Mouse (Mus musculus) frontal cortex, postnatal 10 days (tissue): ENCODE data around the gene 4932414N04Rik.
"Not testable (repeated sequence)": the region's sequence is repeated elsewhere in the genome, so short reads cannot be mapped to it uniquely, and the experiment has no call there.

Experiments used
- DNase-seq, 2 experiments: peaks; one replicate each; pipeline ENCODE4 v3.0.0; 2022; ENCODE audit warnings: low spot score in 2 of 2, mixed read lengths in 1 of 2

The 4932414N04Rik gene

GRCm38 (mm10) chr2:68656186-68656585 is at the start of gene 4932414N04Rik:
TSS of gene 4932414N04Rik (plus strand) at chr2:68656486.
- not testable (repeated sequence) for DNase-seq

- no peak for DNase-seq
Observed at GRCm38 (mm10) chr2:68732216-68732615, 75.9 kb downstream of the 4932414N04Rik start.

- no peak for DNase-seq
Observed at GRCm38 (mm10) chr2:68739772-68740739, 83.8 kb downstream of the 4932414N04Rik start.

GRCm38 (mm10) chr2:68744599-68744998 is 88.3 kb downstream of the 4932414N04Rik start:
- DNase-seq = no peak

- no peak for DNase-seq
Observed at GRCm38 (mm10) chr2:68756179-68756578, 99.9 kb downstream of the 4932414N04Rik start.

- DNase-seq = peak in 1 of 2 experiments; percentile 19
Observed at GRCm38 (mm10) chr2:68756793-68757192, 100.5 kb downstream of the 4932414N04Rik start.

- no peak for DNase-seq
Observed at GRCm38 (mm10) chr2:68765371-68765770, 109.1 kb downstream of the 4932414N04Rik start.

GRCm38 (mm10) chr2:68767186-68767890 is 111.1 kb downstream of the 4932414N04Rik start:
- DNase-seq = no peak

- no peak for DNase-seq
Observed at GRCm38 (mm10) chr2:68782268-68783132, 126.2 kb downstream of the 4932414N04Rik start.

GRCm38 (mm10) chr2:68783664-68784063 is 127.4 kb downstream of the 4932414N04Rik start:
- not testable (repeated sequence) for DNase-seq

- peak; percentile 68 to 82 for DNase-seq
Observed at GRCm38 (mm10) chr2:68784710-68785427, 128.6 kb downstream of the 4932414N04Rik start.

GRCm38 (mm10) chr2:68787161-68787675 is 130.9 kb downstream of the 4932414N04Rik start:
- DNase-seq = no peak

- no peak for DNase-seq
Observed at GRCm38 (mm10) chr2:68792296-68792695, 136.0 kb downstream of the 4932414N04Rik start.

- DNase-seq = no peak
Observed at GRCm38 (mm10) chr2:68793472-68793871, 137.2 kb downstream of the 4932414N04Rik start.

GRCm38 (mm10) chr2:68794181-68794580 is 137.9 kb downstream of the 4932414N04Rik start:
- DNase-seq = no peak

GRCm38 (mm10) chr2:68794616-68795015 is 138.3 kb downstream of the 4932414N04Rik start:
- no peak for DNase-seq

- DNase-seq = no peak
Observed at GRCm38 (mm10) chr2:68796011-68796775, 139.9 kb downstream of the 4932414N04Rik start.

GRCm38 (mm10) chr2:68797106-68797505 is 140.8 kb downstream of the 4932414N04Rik start:
- DNase-seq = no peak
